8 mouse cellular contexts compared by ENCODE assay signal in genomic region chr11:4095171-4096053, GRCm38 (mm10). TPM values are rescaled to one million over a fixed set of nuclear protein-coding genes. Genes with fewer than 3 reads are reported as not detected.
DNase-seq lines count a peak whose midpoint lies in the region; ATAC-seq lines count a peak whose summit lies in the region.

Gene Mtfp1, minus strand, starts transcription at chr11:4095445.

- ATAC-seq in inflammation-experienced regulatory T-cells, adult 6 months = peak; percentile 31
- ATAC-seq in megakaryocyte progenitor cell, adult 5-6 weeks (replicated peaks; ENCODE audit: poor library complexity) = peak; percentile 21
- no peak for ATAC-seq in frontal cortex, adult (ENCODE audit: low TSS enrichment)

- DNase-seq in adipocyte (ENCODE audit: low spot score) = peak; percentile 33
- peak; percentile 68 to 70 for DNase-seq in cerebellum, postnatal 14 days
- DNase-seq in gastrocnemius, postnatal 14 days = peak; percentile 49
- peak; percentile 63 to 74 for DNase-seq in left cerebral cortex, postnatal 25 days (ENCODE audit: low spot score in 2 of 2)
- DNase-seq in right cerebral cortex, postnatal 4 days = peak; percentile 45

- intact Hi-C loops in gastrocnemius, postnatal 14 days (cut with DNase I; ENCODE audit: low total_unique reads) = no loop called here
- intact Hi-C loops in left cerebral cortex, postnatal 25 days (cut with DNase I) = loop anchor here (2.0 kb wide), 1 partner anchor 21 kb away; no protein-coding TSS in a partner anchor

RNA-seq across cellular contexts. Expression of gene Mtfp1, which starts in this region (rescaled TPM):
- 10 to 100 TPM; 40.8 to 47.8 TPM for total RNA-seq in gastrocnemius, postnatal 14 days (2021)
- 1 to 10 TPM; 1.1 to 3.8 (median 3.2) TPM for polyA plus RNA-seq in inflammation-experienced regulatory T-cells, adult 6 months (2017; shearing (Covaris generic))
- total RNA-seq in left cerebral cortex, postnatal 25 days (2021) = 100 to 1,000 TPM in 1 of 2 experiments, 10 to 100 TPM in 1; 92.3 to 104 TPM
- total RNA-seq in megakaryocyte progenitor cell, adult 5-6 weeks (2015) = 9.7 and 12.0 TPM in 2 replicates
- total RNA-seq in megakaryocyte progenitor cell, adult 5-6 weeks (2017) = 9.2 and 12.0 TPM in 2 replicates
